Mouse (Mus musculus) telencephalon, adult 2 months (tissue): Measurements from ENCODE around the gene Mgst3.
A peak's percentile ranks its signal among the peaks of the same experiment; 100 is the strongest.
"Not testable (repeated sequence)": the region's sequence is repeated elsewhere in the genome, so short reads cannot be mapped to it uniquely, and the experiment has no call there.

Experiments
- DNase-seq: peaks from one replicate; pipeline ENCODE4 v3.0.0-alpha.2; 2011; ENCODE audit warnings: low read depth, low spot score

Mgst3 gene

DNA sequence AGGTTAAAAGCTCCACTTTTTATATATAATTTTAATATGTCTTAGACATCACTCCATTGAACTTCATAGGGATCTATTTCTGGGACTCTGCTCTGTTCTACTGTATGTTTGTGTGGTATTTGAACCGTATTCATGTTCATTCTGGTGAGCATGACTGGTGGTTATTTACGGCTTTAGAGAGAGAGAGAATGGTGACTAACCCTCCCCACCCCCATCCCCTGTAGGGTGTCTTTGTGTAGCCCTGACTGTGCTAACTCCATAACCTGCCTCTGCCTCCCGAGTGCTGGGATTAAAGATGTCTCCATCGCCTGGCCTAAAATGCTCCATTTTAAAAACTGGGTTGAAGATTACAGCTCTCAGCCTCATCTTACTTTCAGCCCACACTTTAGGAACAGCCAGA is 33.4 kb downstream of the Mgst3 start:
- DNase-seq = no peak

DNA sequence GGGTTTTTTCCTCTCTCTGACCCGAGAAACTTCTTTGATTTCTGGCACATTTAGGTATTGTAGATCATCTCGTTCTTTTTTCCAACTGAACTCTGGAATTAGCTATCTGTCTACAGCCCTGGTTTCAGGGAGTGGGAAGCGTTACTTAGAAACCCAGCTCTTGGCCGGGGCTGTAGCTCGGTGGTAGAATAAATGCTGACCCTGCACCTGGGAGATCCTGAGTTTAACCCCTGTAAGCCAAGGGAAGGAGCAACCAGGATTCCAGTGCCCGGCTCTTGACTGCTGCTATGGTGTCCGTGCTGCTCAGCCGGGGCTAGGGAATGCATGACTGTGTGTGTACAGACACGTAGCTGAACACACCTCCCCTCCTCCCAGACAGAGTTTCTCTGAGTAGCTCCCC is 34.9 kb downstream of the Mgst3 start:
- no peak for DNase-seq

DNA sequence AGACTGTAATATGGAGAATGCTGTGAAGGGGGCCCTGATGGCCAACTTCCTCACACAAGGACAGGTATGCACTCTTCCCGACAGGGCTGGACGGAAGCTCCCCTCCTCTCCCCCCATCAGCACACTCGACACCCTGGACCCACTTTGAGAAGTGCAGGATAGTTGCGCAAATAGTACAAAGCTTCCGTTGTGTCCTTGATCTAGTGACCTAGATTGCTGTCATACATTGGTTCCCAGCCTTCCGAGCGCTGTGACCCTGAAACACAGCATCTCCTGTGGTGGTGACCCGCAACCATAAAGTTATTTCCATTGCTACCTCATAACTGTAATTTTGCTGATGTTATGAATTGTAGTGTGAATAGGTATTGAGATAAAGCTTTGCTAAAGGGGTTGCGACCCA is 36.3 kb downstream of the Mgst3 start:
- no peak for DNase-seq

DNA sequence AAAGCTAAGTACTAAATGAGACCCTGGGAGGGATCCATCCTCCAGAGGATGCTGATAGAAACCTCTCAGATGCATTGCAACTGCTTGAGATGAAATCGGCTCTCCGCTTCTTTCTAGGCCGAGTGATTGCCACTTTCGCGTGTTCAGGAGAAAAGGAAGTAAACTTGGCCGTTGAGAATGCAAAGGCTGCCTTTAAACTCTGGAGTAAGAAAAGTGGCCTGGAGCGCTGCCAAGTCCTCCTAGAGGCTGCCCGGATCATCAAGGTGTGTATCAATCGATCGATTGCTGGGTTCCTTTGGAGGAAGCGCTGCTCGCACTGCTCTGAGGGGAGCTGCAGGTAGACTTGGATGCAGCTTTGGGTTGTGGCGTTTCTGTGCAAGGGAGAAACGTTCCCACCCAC is 41.2 kb downstream of the Mgst3 start:
- no peak for DNase-seq

DNA sequence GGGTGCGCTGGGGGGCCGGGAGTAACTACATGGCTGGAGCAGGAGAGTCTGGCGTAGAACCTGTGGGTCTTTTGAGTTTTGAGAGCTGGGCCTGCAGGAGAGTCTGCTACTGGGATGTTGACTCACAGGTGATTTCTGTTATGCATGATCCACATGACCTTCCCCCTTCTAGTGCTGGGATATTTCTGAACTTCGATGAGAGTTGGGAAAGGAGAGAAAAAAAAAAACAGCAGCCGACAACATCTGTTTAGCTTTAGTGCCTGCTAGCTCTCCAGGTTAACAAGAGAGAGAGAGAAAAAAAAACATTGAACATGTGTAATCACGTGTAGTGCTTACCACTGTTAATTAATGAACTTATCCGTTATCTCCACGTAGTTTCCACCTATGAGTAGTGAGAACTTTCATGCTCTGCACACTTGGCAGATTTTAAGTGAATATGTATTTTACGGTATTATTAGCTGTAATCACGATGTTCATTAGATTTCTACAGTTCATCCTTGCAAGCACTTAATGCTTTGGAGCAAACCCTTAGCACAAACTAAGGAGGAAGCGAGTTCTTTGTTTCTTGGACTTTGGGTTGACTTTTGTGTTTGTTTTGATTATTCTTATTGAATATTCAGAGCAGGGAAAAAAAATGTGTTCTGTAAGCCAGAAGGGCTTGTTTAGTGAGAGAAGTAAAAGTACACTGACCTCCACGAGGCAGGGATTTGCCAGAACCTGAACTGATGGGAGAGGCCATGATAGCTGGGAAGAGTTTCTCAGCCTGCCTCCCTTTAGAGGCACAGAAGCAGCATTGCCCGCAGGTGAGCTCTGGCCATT is 42.8 kb downstream of the Mgst3 start:
- DNase-seq = no peak

DNA sequence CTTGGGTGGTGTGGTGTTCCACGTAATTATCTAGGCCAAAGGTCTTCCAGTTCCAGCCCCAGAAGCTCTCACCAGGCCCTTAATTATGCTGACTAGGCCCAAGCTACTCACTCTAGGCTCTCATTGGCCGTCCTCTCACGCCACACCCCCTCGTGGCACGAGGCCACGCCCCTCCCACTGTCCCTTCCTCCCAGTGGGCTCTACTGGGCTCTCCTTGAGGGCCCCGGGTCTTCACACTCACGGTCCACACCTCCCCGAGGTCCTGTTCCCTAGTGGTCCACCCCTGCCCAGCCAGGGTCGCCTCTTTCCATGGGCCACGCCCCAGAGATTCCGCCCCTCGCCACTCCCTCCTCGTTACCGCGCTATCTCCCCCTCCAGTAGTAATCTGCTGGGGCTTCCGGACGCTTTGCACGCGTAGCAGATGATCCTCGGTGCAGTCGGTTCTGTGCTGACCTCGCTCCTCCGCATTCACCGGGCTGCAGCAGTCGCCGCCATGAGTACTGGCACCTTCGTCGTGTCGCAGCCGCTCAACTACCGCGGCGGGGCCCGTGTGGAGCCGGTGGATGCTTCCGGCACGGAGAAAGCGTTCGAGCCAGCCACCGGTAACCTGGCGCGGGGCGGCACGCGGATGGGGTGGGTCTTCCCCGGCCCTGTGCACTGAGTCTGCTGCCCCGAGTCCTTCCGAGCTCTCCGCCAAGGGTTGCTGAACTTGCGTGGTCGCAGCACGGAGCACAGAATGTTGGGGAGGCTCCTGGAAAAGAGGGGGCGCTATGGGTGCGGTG is 43.6 kb downstream of the Mgst3 start, which contains the start of gene Aldh9a1:
TSS of gene Aldh9a1 (plus strand) at position 177 of the 782 bp plus-strand sequence.
- DNase-seq = peak; percentile 59

DNA sequence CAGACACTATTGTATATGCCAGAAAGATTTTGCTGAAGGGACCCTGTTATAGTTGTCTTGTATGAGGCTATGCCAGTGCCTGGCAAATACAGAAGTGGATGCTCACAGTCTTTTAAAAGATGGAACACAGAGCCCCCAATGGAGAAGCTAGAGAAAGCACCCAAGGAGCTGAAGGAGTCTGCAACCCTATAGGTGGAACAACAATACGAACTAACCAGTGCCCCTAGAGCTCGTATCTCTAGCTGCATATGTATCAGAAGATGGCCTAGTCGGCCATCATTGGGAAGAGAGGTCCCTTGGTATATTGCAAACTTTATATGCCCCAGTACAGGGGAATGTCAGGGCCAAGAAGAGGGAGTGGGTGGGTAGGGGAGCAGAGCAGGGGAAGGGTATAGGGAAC is 44.4 kb downstream of the Mgst3 start:
- not testable (repeated sequence) for DNase-seq

DNA sequence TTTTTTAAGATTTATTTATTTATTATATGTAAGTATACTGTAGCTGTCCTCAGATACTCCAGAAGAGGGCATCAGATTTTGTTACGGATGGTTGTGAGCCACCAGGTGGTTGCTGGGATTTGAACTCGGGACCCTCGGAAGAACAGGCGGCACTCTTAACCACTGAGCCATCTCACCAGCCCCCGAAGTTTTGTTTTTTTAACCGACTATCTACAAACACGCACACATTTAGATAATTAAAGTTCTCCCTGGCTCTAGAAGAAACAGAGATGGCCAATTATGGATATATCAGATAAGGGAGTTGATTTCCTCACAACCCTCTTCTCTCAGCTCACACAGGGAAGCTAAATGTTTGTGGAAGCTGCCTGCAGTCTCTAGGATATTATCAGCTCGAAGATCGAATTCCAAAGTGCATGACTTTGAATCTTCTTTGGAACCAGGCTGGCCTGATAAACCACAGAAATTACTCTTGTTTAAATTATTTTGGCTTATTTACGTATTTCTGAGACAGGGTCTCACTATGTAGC is 47.6 kb downstream of the Mgst3 start:
- DNase-seq = not testable (repeated sequence)

DNA sequence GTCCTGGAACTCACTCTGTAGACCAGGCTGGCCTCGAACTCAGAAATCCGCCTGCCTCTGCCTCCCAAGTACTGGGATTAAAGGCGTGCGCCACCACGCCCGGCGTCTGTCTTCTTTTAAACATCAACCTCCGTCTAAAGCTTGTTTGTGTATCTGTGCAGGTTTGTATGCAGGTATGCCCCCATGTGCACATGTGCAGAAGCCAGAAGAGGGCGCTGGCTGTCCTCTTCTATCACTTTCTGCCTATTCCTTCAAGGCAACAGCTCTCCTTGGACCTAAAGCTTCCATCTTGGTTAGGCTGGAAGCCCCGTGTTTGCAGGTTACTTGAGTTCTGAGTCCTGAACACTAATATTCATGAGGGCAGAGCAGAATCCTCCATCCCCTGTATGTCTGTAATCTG is 50.8 kb downstream of the Mgst3 start:
- no peak for DNase-seq

DNA sequence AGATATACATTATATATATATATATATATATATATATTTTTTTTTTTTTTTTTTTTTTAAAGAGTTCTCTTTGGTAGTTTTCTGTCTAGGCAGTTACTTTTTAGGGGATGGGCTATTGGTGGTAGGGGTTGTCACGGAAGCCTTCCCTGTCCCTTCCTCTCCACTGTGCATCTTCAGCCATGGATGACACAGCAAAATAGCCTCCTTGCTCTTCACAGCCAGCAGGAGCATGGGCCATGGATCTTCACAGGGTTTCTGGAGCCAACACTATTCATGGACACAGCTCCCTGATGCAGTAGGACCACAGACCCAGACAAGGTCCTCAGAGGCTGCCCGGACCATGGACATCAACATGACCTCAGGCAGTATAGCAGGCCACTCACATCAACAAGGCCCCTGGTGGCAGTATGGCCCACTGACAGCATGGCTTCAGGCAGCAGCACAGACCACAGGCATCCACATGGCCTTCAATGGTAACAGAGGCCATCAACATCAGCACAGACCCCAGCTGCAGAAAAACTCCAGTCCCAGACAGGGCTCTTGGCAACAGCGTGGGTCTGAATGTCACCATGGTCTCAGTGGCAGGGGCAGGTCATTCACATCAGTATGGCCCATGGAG is 52.6 kb downstream of the Mgst3 start:
- DNase-seq = no peak

DNA sequence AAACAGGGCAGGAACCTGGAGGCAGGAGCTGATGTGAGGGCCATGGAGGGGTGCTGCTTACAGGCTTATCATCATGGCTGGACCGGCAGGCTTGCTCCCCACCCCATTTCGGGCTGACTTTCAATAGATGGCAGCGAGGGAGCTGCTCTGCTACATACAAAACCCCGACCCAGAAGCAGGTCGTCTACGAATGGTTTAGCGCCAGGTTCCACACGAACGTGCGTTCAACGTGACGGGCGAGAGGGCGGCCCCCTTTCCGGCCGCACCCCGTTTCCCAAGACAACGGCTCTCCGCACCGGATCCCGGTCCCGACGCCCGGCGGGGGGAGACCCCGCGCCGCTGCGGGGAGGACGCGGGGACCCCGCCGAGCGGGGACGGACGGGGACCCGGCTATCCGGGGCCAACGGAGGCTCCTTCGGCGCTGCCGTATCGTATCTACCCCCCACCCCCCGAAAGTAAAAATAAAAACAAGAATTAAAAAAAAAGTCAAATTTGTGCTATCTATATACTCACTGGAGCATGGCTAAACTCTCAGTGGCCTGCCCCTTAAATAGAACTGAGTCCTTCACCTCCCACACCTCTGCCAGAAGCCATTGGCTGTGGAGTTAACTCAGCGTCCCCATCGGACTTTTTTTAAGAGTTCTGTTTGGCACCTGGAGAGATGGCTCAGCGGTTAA is 53.4 kb downstream of the Mgst3 start:
- no peak for DNase-seq

DNA sequence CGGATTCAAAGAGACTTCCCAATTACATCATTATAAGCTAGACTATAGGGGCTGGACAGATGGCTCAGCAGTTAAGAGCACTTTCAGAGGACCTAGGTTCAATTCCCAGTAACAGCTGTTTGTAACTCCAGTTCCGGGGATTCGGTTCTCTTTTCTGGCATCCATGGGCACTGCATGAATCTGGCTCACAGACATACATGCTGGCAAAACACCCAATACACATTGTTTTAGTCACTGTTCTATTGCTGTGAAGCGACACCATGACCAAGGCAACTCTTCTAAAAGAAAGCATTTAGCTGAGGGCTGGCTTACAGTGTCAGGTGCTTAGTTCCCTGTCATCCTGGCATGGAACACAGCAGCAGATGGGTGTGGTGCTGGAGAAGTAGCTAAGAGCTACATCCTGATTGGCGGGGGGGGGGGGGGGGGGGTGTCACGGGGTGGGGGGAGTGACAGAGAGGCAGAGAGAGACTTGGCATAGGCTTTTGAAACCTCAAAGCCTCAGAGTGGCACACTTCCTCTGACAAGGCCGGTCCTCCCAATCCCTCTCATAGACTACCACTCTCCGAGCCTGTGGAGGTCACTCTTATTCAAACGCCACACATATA is 54.4 kb downstream of the Mgst3 start:
- no peak for DNase-seq

DNA sequence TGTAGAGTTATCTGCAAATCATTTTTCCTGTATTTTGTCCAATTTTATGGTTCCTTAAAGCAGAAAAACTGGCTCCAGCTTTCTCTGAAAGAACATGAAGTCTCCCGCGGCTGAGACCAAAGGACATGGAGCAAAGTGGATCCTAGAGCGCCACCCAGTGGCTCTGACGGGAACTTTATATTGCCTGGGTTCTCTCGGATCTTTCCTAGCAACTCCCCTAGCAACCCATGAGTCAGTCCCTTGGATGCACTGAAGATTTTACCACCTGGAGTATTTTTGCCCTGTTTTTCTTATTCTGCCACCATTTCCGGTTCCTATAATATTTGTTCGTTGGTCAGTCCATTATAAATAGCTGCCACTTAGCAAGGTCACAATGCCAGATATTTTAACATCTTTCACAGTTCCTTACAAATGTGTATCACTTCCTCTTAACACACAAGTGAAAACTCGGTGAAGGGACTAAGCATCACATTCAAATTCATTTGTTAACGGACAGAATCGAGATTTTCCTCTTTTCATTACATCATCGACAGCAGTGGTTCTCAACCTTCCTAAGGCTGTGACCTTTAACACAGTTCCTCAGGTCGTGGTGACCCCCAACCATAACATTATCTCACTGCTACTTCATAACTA is 56.1 kb downstream of the Mgst3 start:
- DNase-seq = peak; percentile 79

DNA sequence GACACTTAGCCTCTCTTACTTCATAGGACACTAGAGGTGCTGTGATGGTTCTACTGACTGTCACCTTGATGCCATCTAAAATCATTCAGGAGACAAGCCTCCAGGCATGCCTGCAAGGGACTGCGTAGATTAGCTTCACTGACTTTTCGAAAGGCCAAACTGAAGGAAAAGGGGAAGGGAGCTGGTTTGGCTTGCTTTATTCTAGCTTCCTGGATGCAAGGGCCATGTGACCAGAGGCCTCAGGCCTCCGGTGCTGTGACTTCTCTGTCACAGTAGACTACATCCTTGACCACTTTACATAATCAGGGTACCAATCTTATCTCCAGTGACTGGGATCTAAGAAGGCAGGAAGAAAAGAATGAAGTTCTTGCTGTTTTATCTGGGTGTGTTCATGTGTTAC is 57.2 kb downstream of the Mgst3 start:
- DNase-seq = no peak

DNA sequence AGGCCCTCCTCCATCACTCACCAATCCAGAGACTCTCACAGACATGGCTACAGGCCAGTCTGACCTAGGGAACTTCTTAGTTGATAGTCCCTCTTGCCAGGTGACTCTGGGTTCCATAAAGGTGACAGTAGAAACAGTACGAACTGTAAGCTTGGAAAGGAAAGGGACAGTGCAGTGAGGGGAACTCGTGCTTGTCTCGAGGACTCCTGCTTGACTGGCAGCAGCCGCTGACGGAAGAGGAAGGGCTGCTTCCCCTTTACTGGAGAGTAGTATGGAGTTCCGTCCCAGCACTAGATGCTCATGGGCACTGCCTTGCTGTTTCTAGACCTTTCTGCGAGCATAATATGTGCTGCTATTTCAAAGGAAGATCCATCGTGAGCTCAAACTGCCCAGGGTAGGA is 62.5 kb downstream of the Mgst3 start:
- no peak for DNase-seq

DNA sequence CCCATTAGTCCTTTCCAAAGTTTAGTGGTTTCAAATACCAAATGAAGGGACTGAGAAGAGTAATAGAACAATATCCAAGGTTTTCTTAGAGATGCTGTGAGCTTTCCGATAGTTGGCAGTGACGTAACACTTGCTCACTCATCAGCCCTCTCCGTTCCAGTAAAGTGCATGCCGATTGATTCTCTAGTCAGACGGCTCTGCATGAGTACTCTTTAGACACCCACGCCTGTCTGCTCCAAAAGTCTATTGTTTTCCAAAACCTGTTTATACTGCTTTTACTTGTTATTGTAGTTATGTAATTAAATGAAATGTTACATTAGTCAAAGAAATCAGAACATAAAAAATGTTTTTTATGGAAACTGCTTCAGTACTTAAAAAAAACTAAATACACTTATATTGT is 64.9 kb downstream of the Mgst3 start:
- no peak for DNase-seq
